Mouse (Mus musculus) ES-Bruce4 (cell line): ENCODE measurements at regions not wholly inside any gene's neighbourhood (a gene's known extent, or its start where the extent isn't known, plus 50 kb on each side); places are given as distances from the start of the nearest gene placed in this dataset.

Experiments
- CTCF ChIP-seq: IDR thresholded peaks from one replicate; pipeline ENCODE4 v1.8.1; 2011; ENCODE audit warnings: low read depth, low read length
- EP300 ChIP-seq: IDR thresholded peaks from 2 replicates; pipeline ENCODE4 v1.6.1; 2011; ENCODE audit warnings: low read depth, low read length; ENCODE audit not compliant: insufficient read depth
- POLR2A ChIP-seq: IDR thresholded peaks from one replicate; pipeline ENCODE4 v1.8.1; 2011; ENCODE audit warnings: low read length; ENCODE audit not compliant: insufficient read depth

DNA sequence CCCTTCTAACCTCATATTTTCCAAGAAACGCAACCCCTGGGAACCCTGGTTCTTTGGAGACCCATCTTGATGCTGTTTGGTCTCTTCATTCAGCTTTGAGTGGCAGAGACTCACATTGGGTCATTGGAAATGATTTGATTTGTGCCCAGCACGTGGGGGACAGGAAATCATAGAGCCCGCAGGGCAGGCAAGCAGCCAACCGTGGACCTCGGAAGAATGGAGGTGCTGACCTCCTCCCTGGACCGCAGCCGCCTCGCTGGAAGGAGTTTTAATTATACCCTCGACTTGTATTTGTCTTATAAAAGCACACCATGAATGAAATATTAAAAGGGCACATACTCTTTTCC is 142.2 kb downstream of the Trim33 start:
- no peak for TF ChIP-seq POLR2A
- no peak for TF ChIP-seq CTCF
- TF ChIP-seq EP300 = no peak
